Mouse (Mus musculus) heart, embryonic 15.5 days (tissue): ENCODE data around the gene Klc1. TPM values are rescaled to one million over a fixed set of nuclear protein-coding genes. Genes with fewer than 3 reads are reported as not detected.

Experiments
- ATAC-seq: fragments of 200-750 bp; cut with Nextera tagmentation; replicated peaks from 2 replicates; pipeline ENCODE4 v1.8.0; 2017; ENCODE audit warnings: low read depth, moderate TSS enrichment; ENCODE audit not compliant: insufficient number of reproducible peaks, insufficient read depth, low FRiP score
- H3K27ac ChIP-seq: fragments of 300-500 bp; sonication (generic); 2 replicates; pipeline ENCODE4 v1.5.1; 2015; ENCODE audit warnings: mild to moderate bottlenecking, inconsistent platforms
- H3K27me3 ChIP-seq: fragments of 300-500 bp; sonication (generic); 2 replicates; pipeline ENCODE4 v1.6.1; 2015; ENCODE audit warnings: inconsistent platforms
- H3K36me3 ChIP-seq: fragments of 300-500 bp; sonication (generic); 2 replicates; pipeline ENCODE4 v1.6.1; 2015; ENCODE audit warnings: mild to moderate bottlenecking, inconsistent platforms
- H3K4me1 ChIP-seq: fragments of 300-500 bp; sonication (generic); replicated peaks from 2 replicates; pipeline ENCODE4 v1.6.1; 2015; ENCODE audit warnings: inconsistent platforms
- H3K4me2 ChIP-seq: fragments of 300-500 bp; sonication (generic); 2 replicates; pipeline ENCODE4 v1.6.1; 2015; ENCODE audit warnings: inconsistent platforms, mild to moderate bottlenecking, moderate library complexity
- H3K4me3 ChIP-seq: fragments of 300-500 bp; sonication (generic); 2 replicates; pipeline ENCODE4 v1.5.1; 2015; ENCODE audit warnings: mild to moderate bottlenecking, inconsistent platforms
- H3K9ac ChIP-seq: fragments of 300-500 bp; sonication (generic); 2 replicates; pipeline ENCODE4 v1.6.1; 2015; ENCODE audit warnings: mild to moderate bottlenecking, inconsistent platforms
- H3K9me3 ChIP-seq: fragments of 300-500 bp; sonication (generic); replicated peaks from 2 replicates; pipeline ENCODE4 v1.6.1; 2016; ENCODE audit warnings: inconsistent platforms
- WGBS: fragments of 180-500 bp; shearing (Covaris S2); methylation state at CpG from one replicate; pipeline ENCODE4 v1.1.7; 2015; ENCODE audit warnings: mixed read lengths; 5-methylcytosine and 5-hydroxymethylcytosine counted together
- polyA plus RNA-seq: library from polyadenylated mRNA; unstranded; fragments of >200 nt; fragmentation: Nextera tagmentation; extraction: Ambion mirVana; gene quantifications from 2 replicates; pipeline ENCODE4 v1.2.1, GENCODE M21; 2015

The Klc1 gene
- polyA plus RNA-seq, 1 experiment from 2014 or later, result 105 TPM

- peak overlapping the region; percentile 23; the same call in 1 of the 2 replicates for H3K27ac ChIP-seq
- no peak for ATAC-seq
- 50% methylated on average over 13 of the region's 13 CpGs for WGBS
These were observed 57.9 kb downstream of the Klc1 start for GRCm38 (mm10) chr12:111816528-111816927.

DNA sequence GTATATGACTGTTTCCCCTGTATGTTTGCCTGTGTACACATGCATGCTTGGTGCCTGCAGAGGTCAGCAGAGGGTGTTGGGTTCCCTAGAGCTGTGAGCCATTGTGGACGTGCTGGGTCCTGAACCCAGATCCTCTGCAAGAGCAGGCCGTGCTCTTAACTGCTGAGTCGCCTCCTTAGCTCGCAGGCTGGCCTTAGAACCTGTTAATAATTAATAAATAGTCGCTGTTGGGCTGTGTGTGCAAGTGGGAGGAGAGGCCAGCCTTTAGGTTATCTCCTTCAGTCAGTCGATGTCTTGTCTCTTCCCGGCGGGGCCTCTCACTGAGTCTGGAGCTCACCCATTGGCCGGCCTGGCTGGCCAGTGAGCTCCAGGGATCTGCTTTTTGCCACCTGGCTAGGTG, 58.3 kb downstream of the Klc1 start:
- Histone ChIP-seq H3K27ac (peak overlapping the region; percentile 23; the same call in 1 of the 2 replicates), H3K9ac (no peak overlapping the region), H3K4me3 (peak overlapping the region; percentile 85; the same call in 1 of the 2 replicates), H3K27me3 (no peaks in the 10 kb centered on the region), H3K9me3 (no peaks in the 10 kb centered on the region), H3K36me3 (no peaks in the 10 kb centered on the region; the same call in 1 of the 2 replicates), H3K4me1 (peaks cover 55% of the 10 kb centered on the region), H3K4me2 (peak overlapping the region; percentile 91; the same call in 1 of the 2 replicates)
- WGBS, result 57% methylated on average over 9 of the region's 9 CpGs
- ATAC-seq, result no peak

More at GRCm38 (mm10) chr12:111816528-111816927, 57.9 kb downstream of the Klc1 start:
- Histone ChIP-seq H3K9me3 (no peaks in the 10 kb centered on the region), H3K9ac (no peak overlapping the region), H3K4me2 (peak overlapping the region; percentile 91), H3K4me1 (peaks cover 52% of the 10 kb centered on the region), H3K36me3 (no peaks in the 10 kb centered on the region; the same call in 1 of the 2 replicates), H3K4me3 (peak overlapping the region; percentile 85; the same call in 1 of the 2 replicates), H3K27me3 (no peaks in the 10 kb centered on the region)

GRCm38 (mm10) chr12:111817991-111818390, 59.3 kb downstream of the Klc1 start:
- Histone ChIP-seq H3K9ac (no peak overlapping the region), H3K36me3 (peaks cover 4% of the 10 kb centered on the region; the same call in 1 of the 2 replicates), H3K4me3 (no peak overlapping the region), H3K9me3 (no peaks in the 10 kb centered on the region), H3K4me2 (no peak overlapping the region), H3K27me3 (no peaks in the 10 kb centered on the region), H3K27ac (no peak overlapping the region), H3K4me1 (peaks cover 48% of the 10 kb centered on the region)
- ATAC-seq, result no peak
- 90% methylated on average over 8 of the region's 8 CpGs for WGBS

DNA sequence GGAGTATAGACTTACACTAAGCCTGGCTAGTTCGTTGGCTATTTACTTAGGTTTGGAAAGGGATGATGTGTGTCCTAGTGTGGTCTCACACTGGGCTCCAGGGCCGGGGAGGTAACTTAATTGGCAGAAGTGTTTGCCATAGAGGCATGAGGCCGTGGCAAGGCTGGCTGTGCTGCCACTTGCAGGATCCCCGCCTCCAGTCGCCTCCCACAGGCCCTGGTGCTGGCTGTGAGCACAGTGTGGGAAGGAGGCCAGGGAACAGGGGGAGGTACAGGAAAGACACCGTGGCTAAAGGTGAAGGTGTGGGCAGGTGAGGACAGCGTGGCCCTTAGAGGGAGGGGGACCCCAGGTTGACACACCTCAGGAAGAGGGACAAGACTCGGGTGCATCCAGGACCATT, 61.3 kb downstream of the Klc1 start:
- H3K9ac ChIP-seq, result no peak overlapping the region
- H3K9me3 ChIP-seq, result no peaks in the 10 kb centered on the region
- H3K4me3 ChIP-seq, result no peak overlapping the region
- peaks cover 41% of the 10 kb centered on the region for H3K4me1 ChIP-seq
- WGBS, result 71% methylated on average over 8 of the region's 8 CpGs
- no peak overlapping the region for H3K27ac ChIP-seq
- H3K36me3 ChIP-seq, result peaks cover 23% of the 10 kb centered on the region
- no peak overlapping the region for H3K4me2 ChIP-seq
- H3K27me3 ChIP-seq, result no peaks in the 10 kb centered on the region
- no peak for ATAC-seq

- Histone ChIP-seq H3K27ac (no peak overlapping the region), H3K9ac (no peak overlapping the region), H3K4me1 (peaks cover 33% of the 10 kb centered on the region), H3K4me2 (no peak overlapping the region), H3K36me3 (peaks cover 31% of the 10 kb centered on the region), H3K9me3 (no peaks in the 10 kb centered on the region), H3K4me3 (no peak overlapping the region), H3K27me3 (no peaks in the 10 kb centered on the region)
- 86% methylated on average over 7 of the region's 7 CpGs for WGBS
- no peak for ATAC-seq
These were observed 62.1 kb downstream of the Klc1 start for GRCm38 (mm10) chr12:111820708-111821107.

DNA sequence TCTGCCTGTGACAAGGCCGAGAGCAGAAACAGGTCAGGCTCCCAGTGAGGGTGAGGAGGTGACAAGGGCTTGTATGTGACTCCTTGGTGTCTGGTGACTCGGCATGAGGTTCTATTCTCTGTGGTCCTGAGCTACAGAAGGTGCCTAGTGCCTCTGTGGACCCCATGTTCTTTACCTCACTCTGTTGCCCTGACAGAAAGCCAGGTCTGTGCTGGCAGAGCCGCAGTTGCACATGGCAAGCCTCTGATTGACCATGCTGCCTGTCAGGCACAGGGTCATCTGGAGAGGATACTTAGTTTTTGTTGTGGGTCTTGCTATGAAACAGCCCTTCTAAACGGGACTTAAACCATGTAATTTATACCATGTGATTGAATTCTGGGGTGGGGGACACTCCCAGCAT, 63.3 kb downstream of the Klc1 start:
- no peak overlapping the region for H3K4me3 ChIP-seq
- no peaks in the 10 kb centered on the region for H3K27me3 ChIP-seq
- no peak overlapping the region for H3K9ac ChIP-seq
- H3K9me3 ChIP-seq, result no peaks in the 10 kb centered on the region
- ATAC-seq, result no peak
- no peak overlapping the region for H3K27ac ChIP-seq
- peaks cover 21% of the 10 kb centered on the region for H3K4me1 ChIP-seq
- WGBS, result 67% methylated on average over 4 of the region's 4 CpGs
- H3K4me2 ChIP-seq, result no peak overlapping the region
- peaks cover 43% of the 10 kb centered on the region for H3K36me3 ChIP-seq

GRCm38 (mm10) chr12:111827556-111827955, 68.9 kb downstream of the Klc1 start:
- no peak overlapping the region for H3K4me2 ChIP-seq
- H3K4me1 ChIP-seq, result no peaks in the 10 kb centered on the region
- no peak for ATAC-seq
- no peaks in the 10 kb centered on the region for H3K9me3 ChIP-seq
- no peaks in the 10 kb centered on the region for H3K27me3 ChIP-seq
- 91% methylated on average over 12 of the region's 12 CpGs for WGBS
- no peak overlapping the region for H3K27ac ChIP-seq
- H3K4me3 ChIP-seq, result no peak overlapping the region
- H3K36me3 ChIP-seq, result peaks cover 94% of the 10 kb centered on the region
- H3K9ac ChIP-seq, result no peak overlapping the region

GRCm38 (mm10) chr12:111829447-111829846, 70.8 kb downstream of the Klc1 start:
- no peaks in the 10 kb centered on the region for H3K27me3 ChIP-seq
- H3K4me3 ChIP-seq, result no peak overlapping the region
- WGBS, result 88% methylated on average over 5 of the region's 5 CpGs
- peaks cover 94% of the 10 kb centered on the region for H3K36me3 ChIP-seq
- H3K9me3 ChIP-seq, result no peaks in the 10 kb centered on the region
- no peak overlapping the region for H3K27ac ChIP-seq
- no peak overlapping the region for H3K4me2 ChIP-seq
- no peak for ATAC-seq
- no peak overlapping the region for H3K9ac ChIP-seq
- H3K4me1 ChIP-seq, result no peaks in the 10 kb centered on the region

DNA sequence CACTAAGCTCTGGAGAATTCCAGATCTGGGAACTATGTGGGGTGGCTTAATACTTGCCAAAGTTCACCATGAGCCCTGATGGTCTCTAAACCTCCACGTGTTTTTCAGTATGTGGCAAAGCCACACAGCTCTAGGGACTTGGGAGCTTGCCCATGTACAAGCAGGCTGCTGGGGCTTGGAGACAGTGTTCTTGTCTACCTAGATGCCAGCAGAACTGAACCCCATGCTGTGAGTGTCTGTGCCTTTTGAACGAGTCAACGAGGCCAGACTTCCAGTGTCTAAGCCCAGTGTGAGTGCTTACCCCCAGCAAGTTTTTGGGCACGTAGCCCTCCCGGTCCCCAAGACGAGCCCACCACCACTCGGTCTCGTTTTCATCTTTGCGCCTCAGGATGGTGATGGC, 71.3 kb downstream of the Klc1 start:
- Histone ChIP-seq H3K9ac (no peak overlapping the region), H3K27me3 (no peaks in the 10 kb centered on the region), H3K27ac (no peak overlapping the region), H3K4me2 (no peak overlapping the region), H3K4me3 (no peak overlapping the region), H3K36me3 (peaks cover 93% of the 10 kb centered on the region), H3K9me3 (no peaks in the 10 kb centered on the region), H3K4me1 (no peaks in the 10 kb centered on the region)
- ATAC-seq, result no peak
- 90% methylated on average over 9 of the region's 9 CpGs for WGBS

DNA sequence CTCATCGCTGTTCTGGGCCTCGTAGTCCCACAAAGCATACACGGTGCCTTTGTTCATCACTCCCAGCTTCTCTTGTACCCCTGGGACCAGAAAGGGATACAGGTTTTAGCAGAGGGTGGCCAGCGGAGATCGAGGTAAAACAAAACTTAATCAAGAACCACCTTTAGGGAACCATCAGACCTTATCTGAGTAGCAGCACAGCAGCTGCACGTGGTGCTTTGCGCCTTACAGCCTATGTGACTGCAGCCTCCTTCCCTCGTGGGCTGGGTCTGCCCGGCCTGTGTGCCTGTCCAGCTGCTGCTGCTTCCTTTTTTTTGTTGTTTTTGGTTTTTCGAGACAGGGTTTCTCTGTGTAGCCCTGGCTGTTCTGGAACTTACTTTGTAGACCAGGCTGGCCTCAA, 71.7 kb downstream of the Klc1 start:
- WGBS, result 80% methylated on average over 10 of the region's 10 CpGs
- ATAC-seq, result no peak
- no peaks in the 10 kb centered on the region for H3K4me1 ChIP-seq

GRCm38 (mm10) chr12:111832643-111833042, 74.0 kb downstream of the Klc1 start:
- Histone ChIP-seq H3K9me3 (no peaks in the 10 kb centered on the region), H3K9ac (no peak overlapping the region)

More for the DNA sequence above, 71.7 kb downstream of the Klc1 start:
- no peak overlapping the region for H3K27ac ChIP-seq
- H3K27me3 ChIP-seq, result no peaks in the 10 kb centered on the region
- H3K4me2 ChIP-seq, result no peak overlapping the region
- H3K4me3 ChIP-seq, result no peak overlapping the region
- H3K36me3 ChIP-seq, result peaks cover 93% of the 10 kb centered on the region
- H3K9ac ChIP-seq, result no peak overlapping the region
- no peaks in the 10 kb centered on the region for H3K9me3 ChIP-seq

GRCm38 (mm10) chr12:111833457-111833856, 74.8 kb downstream of the Klc1 start:
- H3K4me2 ChIP-seq, result no peak overlapping the region
- no peak overlapping the region for H3K27ac ChIP-seq
- 84% methylated on average over 10 of the region's 10 CpGs for WGBS
- no peaks in the 10 kb centered on the region for H3K9me3 ChIP-seq
- no peak for ATAC-seq
- no peak overlapping the region for H3K9ac ChIP-seq
- H3K4me3 ChIP-seq, result no peak overlapping the region
- no peaks in the 10 kb centered on the region for H3K4me1 ChIP-seq
- H3K27me3 ChIP-seq, result no peaks in the 10 kb centered on the region
- peaks cover 90% of the 10 kb centered on the region for H3K36me3 ChIP-seq

More at GRCm38 (mm10) chr12:111832643-111833042, 74.0 kb downstream of the Klc1 start:
- Histone ChIP-seq H3K27ac (no peak overlapping the region), H3K4me2 (no peak overlapping the region), H3K27me3 (no peaks in the 10 kb centered on the region), H3K36me3 (peaks cover 92% of the 10 kb centered on the region), H3K4me3 (no peak overlapping the region), H3K4me1 (no peaks in the 10 kb centered on the region)
- ATAC-seq, result no peak
- 69% methylated on average over 5 of the region's 5 CpGs for WGBS
